Mouse (Mus musculus): ENCODE measurements around the gene Eva1c.

Gene Eva1c

GRCm38 (mm10) chr16:90865652-90866051, 39.1 kb downstream of the Eva1c start:
- no peak for DNase-seq (ENCODE audit: low read depth, low spot score)

- no peak for DNase-seq (ENCODE audit: low read depth, low spot score)
Measured at GRCm38 (mm10) chr16:90868129-90868528, 41.6 kb downstream of the Eva1c start.

GRCm38 (mm10) chr16:90869361-90869760, 42.8 kb downstream of the Eva1c start:
- no peak for DNase-seq (ENCODE audit: low read depth, low spot score)

DNA sequence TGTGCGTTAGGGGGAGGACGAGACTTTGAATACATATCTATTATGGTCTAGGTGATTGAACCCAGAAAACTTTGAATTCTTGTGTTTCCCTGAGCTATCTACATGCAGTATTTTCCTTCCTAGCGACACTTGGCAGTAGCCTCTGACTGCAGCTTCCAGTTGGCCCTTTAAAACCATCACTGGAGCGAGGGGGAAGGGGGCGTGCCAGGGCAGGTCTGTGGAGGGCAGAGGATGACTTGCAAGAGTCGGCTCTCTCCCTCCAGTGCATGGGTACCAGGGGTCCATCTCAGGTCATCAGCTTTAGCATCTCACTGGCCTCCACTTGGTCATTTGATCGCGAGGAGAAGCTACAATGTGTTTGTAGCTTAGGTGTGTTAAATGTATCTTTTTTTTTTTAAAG, 46.4 kb downstream of the Eva1c start:
- DNase-seq (ENCODE audit: low read depth, low spot score): no peak

- no peak for DNase-seq (ENCODE audit: low read depth, low spot score)
Measured at GRCm38 (mm10) chr16:90874536-90874935, 48.0 kb downstream of the Eva1c start.

DNA sequence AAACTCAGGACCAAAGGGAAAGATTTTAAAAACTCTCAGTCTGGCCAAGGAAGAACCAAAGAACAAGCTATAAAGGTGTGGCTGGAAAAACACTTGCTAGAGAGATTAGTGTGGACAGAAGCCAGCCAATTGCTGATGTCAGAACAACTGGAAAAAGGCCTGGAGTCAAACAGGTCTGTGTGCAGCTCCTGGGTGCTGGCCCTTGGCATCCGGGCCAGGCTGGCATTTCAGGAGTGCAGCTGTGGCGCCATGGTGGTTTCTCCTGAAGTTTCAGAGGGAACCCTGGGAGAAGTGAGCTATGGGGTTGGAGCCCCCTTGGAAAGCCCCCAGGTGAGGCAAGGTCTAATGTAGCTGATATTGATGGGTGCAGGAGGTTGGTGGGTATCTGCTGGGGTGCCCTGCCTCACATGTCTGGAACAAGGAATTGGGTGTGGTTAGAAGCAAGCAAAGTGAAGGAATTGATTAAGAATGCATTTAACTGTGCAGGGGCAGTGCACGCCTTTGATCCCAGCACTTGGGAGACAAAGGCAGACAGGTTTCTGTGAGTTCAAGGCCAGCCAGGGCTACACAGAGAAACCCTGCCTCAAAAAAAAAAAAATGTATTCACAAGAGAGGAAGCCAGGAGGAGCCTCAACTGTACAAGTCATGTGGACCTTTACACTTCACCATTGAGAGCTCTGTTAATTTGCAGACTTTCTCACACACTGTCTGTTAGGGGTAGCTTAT, 51.8 kb downstream of the Eva1c start:
- DNase-seq (ENCODE audit: low read depth, low spot score): no peak

DNA sequence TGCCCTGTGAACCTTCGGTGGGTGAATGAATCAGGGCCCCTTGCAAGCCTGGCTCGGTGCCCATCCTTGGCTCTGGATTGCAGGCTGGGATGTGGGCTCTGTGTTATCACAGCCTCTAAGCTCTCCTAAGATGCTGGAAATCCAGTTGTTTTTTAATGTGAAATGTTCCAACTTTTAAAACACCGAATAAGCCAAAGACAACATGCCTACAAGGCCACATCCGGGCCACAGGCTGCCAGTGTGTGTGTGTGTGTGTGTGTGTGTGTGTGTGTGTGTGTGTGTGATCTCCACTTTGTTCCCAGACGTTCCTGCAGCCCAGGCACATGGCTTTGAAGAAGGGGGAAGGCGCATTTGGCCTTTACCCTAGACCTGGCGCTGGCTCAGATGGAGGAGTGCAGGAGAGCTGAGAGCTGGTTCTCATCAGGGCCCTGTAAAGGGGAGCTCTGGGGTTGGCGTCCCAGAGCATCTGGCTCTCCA, 56.0 kb downstream of the Eva1c start:
- DNase-seq (ENCODE audit: low read depth, low spot score): no peak

- DNase-seq (ENCODE audit: low read depth, low spot score): no peak
Measured at GRCm38 (mm10) chr16:90885351-90885750, 58.8 kb downstream of the Eva1c start.

GRCm38 (mm10) chr16:90885781-90886565, 59.5 kb downstream of the Eva1c start:
- no peak for DNase-seq (ENCODE audit: low read depth, low spot score)

DNA sequence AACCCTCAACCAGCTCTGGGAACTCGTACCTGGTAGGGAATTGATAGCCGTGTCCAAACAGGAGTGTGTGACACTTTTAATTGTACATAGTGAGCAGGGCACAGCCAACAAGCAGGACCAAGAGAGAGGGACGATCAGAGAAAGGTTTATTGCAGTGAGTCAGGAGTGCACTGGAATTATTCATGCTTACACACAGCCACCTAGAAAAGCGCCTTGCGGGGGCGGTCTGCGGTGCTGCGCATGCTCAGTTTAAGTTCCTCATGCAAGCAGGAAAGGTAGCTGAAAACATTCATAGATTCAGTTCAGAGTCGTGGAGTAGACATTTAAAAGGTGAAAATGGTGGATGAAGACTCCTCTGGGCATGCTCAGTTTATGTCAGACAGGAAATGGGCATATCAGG, 64.2 kb downstream of the Eva1c start:
- no peak for DNase-seq (ENCODE audit: low read depth, low spot score)

- no peak for DNase-seq (ENCODE audit: low read depth, low spot score)
Measured at GRCm38 (mm10) chr16:90891601-90892000, 65.1 kb downstream of the Eva1c start.

DNA sequence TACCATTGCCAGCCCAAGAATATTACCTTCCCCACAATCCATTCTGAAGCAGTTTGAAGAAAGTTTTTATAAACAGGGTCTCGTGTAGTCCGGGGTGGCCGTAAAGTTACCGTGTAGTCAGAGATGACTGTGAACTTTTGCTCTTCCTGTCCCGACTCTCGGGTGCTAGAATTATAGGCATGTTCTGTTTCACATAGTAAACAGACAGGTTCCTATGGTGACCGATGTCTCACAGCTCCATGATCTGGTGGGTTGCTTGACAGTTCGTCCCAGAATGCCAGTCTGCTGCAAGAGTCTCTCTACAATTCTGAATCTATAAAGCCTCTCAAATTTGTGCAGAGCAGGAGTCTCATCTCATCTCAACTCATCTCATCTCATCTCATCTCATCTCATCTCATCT, 65.6 kb downstream of the Eva1c start:
- DNase-seq (ENCODE audit: low read depth, low spot score): no peak

- no peak for DNase-seq (ENCODE audit: low read depth, low spot score)
Measured at GRCm38 (mm10) chr16:90893019-90893418, 66.5 kb downstream of the Eva1c start.

GRCm38 (mm10) chr16:90893792-90894191, 67.3 kb downstream of the Eva1c start:
- DNase-seq (ENCODE audit: low read depth, low spot score): no peak

DNA sequence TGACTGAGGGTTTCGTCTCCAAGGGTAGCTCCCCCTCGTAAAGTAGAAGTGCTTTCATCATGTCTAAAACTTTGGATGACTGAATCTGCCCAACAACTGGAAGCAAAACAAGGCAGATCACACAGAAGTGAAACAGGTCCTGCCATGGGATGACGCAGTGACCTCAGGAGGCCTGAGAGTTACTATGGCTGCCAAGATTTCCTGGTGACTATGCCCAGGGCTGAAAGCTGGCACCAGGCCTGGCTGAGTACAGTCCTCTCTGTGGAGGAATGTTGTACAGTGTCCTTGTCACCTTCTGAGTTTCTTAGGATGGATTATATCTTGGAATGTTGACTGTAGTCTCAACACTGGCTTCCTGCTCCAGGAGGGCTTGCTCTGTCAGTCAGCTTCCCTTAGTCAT, 71.1 kb downstream of the Eva1c start:
- DNase-seq (ENCODE audit: low read depth, low spot score): no peak

GRCm38 (mm10) chr16:90899498-90899897, 73.0 kb downstream of the Eva1c start:
- no peak for DNase-seq (ENCODE audit: low read depth, low spot score)

DNA sequence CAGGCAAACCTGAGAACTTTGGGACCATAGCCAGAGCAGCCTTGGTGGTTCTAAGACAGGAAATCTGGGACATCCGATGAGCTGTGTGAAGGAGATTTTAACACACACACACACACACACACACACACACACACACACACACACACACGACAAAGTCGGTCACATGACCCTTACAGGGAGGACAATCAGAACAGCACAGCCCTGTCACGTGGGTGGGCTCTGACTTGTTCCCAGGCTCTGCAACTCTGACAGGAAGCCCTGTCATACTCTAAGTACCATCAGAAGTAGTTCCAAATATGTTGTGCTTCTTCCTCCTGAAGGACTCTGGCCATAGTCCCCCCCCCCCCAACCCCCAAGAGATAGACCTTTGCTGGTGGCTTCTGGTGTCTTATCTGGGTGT, 74.8 kb downstream of the Eva1c start:
- DNase-seq (ENCODE audit: low read depth, low spot score): no peak

DNA sequence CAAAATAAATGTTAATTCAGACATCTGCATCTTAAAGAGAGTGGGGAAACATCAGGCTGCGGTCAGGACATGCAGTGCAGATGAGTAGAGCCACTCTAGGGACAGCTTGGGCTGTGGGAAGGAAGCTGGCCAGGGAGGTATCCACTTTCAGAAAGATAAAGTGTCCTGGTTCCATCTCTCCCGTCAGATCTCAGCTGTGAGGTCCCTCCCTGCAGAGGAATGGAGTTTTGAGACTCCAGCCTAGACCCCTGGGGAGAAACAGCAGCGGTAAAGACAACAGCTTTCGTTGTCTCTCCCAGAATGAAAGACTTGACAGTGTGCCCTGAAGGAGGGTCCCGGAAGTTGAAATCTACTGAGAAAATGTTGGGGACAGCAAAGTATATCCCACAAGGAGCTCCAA, 76.8 kb downstream of the Eva1c start:
- no peak for DNase-seq (ENCODE audit: low read depth, low spot score)

- no peak for DNase-seq (ENCODE audit: low read depth, low spot score)
Measured at GRCm38 (mm10) chr16:90907250-90907649, 80.7 kb downstream of the Eva1c start.

GRCm38 (mm10) chr16:90910855-90911533, 84.5 kb downstream of the Eva1c start:
- no peak for DNase-seq (ENCODE audit: low read depth, low spot score)

DNA sequence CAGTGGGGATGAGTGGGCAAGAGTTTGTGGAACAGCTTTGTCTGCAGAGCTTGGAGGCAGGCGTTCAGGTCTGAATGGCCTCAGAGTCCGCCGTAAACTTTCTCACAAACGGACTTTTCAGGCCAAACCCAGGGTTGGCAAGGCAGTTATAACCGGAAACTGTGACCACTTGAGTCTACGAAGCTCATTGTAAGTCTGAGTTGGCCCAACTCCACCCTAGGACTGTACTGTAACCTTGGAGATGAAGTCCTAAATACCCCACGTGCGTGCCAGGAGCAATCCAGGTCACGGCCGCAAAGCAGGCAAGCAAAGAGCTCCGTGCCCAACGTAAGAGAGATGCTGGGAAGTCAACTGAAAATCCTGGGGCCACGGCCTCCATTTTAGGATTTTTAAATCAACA, 85.2 kb downstream of the Eva1c start:
- DNase-seq (ENCODE audit: low read depth, low spot score): no peak

GRCm38 (mm10) chr16:90916040-90916481, 89.5 kb downstream of the Eva1c start:
- no peak for DNase-seq (ENCODE audit: low read depth, low spot score)

All from retina, adult 2 months (tissue).